Mouse (Mus musculus): ENCODE data around the gene Sult2b1. TPM values are rescaled to one million over a fixed set of nuclear protein-coding genes. Genes with fewer than 3 reads are reported as not detected.

Gene Sult2b1
- total RNA-seq, 1 experiment from 2014 or later = 5.2 TPM

Other genes starting within 250 kb of the Sult2b1 start
- gene Hsd17b14, start 229.8 kb downstream of the Sult2b1 start, total RNA-seq (2023) = not detected
- 65.6 TPM for gene Bcat2, start 214.5 kb downstream of the Sult2b1 start, total RNA-seq (2023)
- gene Fgf21, start 169.2 kb downstream of the Sult2b1 start, total RNA-seq (2023) = not detected
- gene Fut1, start 167.4 kb downstream of the Sult2b1 start, total RNA-seq (2023) = not detected
- not detected for gene Izumo1, start 162.9 kb downstream of the Sult2b1 start, total RNA-seq (2023)
- gene Rasip1, start 157.2 kb downstream of the Sult2b1 start, total RNA-seq (2023) = 0.73 TPM
- not detected for gene Mamstr, start 144.7 kb downstream of the Sult2b1 start, total RNA-seq (2023)
- gene Fut2, start 118.3 kb downstream of the Sult2b1 start, total RNA-seq (2023) = not detected
- not detected for gene Ntn5, start 100.6 kb downstream of the Sult2b1 start, total RNA-seq (2023)
- not detected for gene Sec1, start 90.3 kb downstream of the Sult2b1 start, total RNA-seq (2023)
- 8.1 TPM for gene Car11, start 84.8 kb downstream of the Sult2b1 start, total RNA-seq (2023)
- gene Dbp, start 79.6 kb downstream of the Sult2b1 start, total RNA-seq (2023) = 29.5 TPM
- 2,694 TPM for gene Rpl18, start 69.2 kb downstream of the Sult2b1 start, total RNA-seq (2023)
- 21.3 TPM for gene Sphk2, start 66.7 kb downstream of the Sult2b1 start, total RNA-seq (2023)
- gene Fam83e, start 63.5 kb downstream of the Sult2b1 start, total RNA-seq (2023) = 1.5 TPM
- gene Spaca4, start 58.9 kb downstream of the Sult2b1 start, total RNA-seq (2023) = not detected
- gene Lmtk3, start 931 bp downstream of the Sult2b1 start, total RNA-seq (2023) = 0.82 TPM
- gene Cyth2, start 29.9 kb upstream of the Sult2b1 start, total RNA-seq (2023) = 137 TPM
- 1.5 TPM for gene Kcnj14, start 40.1 kb upstream of the Sult2b1 start, total RNA-seq (2023)
- 29.9 TPM for gene Grwd1, start 46.3 kb upstream of the Sult2b1 start, total RNA-seq (2023)
- 38.2 TPM for gene Kdelr1, start 88.1 kb upstream of the Sult2b1 start, total RNA-seq (2023)
- 0.76 TPM for gene Grin2d, start 93.7 kb upstream of the Sult2b1 start, total RNA-seq (2023)
- gene Syngr4, start 112.0 kb upstream of the Sult2b1 start, total RNA-seq (2023) = not detected
- 9.1 TPM for gene Tmem143, start 112.3 kb upstream of the Sult2b1 start, total RNA-seq (2023)
- gene Emp3, start 136.7 kb upstream of the Sult2b1 start, total RNA-seq (2023) = 269 TPM
- 2.6 TPM for gene Ccdc114, start 139.4 kb upstream of the Sult2b1 start, total RNA-seq (2023)
- not detected for gene Abcc6, start 245.6 kb upstream of the Sult2b1 start, total RNA-seq (2023)
- 43.4 TPM for gene Nomo1, start 249.0 kb upstream of the Sult2b1 start, total RNA-seq (2023)

All from CD4-positive naive resting alpha-beta T cell, adult 76 days (primary cell).